Mouse (Mus musculus): ENCODE results near the gene Jpt1.
"Not testable (repeated sequence)": the region's sequence is repeated elsewhere in the genome, so short reads cannot be mapped to it uniquely, and the experiment has no call there.

DNA sequence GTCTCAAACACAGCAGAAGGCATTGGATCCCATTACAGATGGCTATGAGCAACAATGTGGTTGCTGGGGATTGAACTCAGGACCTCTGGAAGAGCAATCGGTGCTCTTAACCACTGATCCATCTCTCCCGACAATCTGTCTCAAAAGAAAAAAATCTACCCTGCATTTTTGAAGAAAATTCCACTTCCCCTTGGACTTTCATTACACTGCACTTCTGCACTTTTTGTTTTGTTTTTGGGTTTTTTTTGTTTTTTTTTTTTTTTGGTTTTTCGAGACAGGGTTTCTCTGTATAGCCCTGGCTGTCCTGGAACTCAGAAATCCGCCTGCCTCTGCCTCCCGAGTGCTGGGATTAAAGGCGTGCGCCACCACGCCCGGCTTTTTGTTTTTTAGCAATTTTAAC, 17.6 kb downstream of the Jpt1 start:
- TF ChIP-seq CTCF (IDR thresholded peaks at IDR 0.05; ENCODE audit: low read depth); EP300 (optimal IDR thresholded peaks at IDR 0.05): not testable (repeated sequence)

Data from stomach, postnatal 0 days (tissue).